Mouse (Mus musculus) lung, embryonic 15.5 days (tissue): ENCODE results near the gene Sox9. TPM values are rescaled to one million over a fixed set of nuclear protein-coding genes. Genes with fewer than 3 reads are reported as not detected.

ENCODE experiments used
- ATAC-seq: fragments of 200-750 bp; cut with Nextera tagmentation; 2 replicates; pipeline ENCODE4 v1.8.0; 2017; ENCODE audit warnings: moderate number of reproducible peaks, borderline replicate concordance; ENCODE audit not compliant: low FRiP score, low TSS enrichment; ENCODE audit errors: extremely low read depth
- H3K27ac ChIP-seq: fragments of 300-500 bp; sonication (generic); 2 replicates; pipeline ENCODE4 v1.5.1; 2015; ENCODE audit warnings: moderate library complexity, mild to moderate bottlenecking, inconsistent platforms
- H3K27me3 ChIP-seq: fragments of 300-500 bp; sonication (generic); 2 replicates; pipeline ENCODE4 v1.6.1; 2015; ENCODE audit warnings: inconsistent platforms
- H3K36me3 ChIP-seq: fragments of 300-500 bp; sonication (generic); 2 replicates; pipeline ENCODE4 v1.6.1; 2015; ENCODE audit warnings: inconsistent platforms
- H3K4me1 ChIP-seq: fragments of 300-500 bp; sonication (generic); 2 replicates; pipeline ENCODE4 v1.6.1; 2015; ENCODE audit warnings: inconsistent platforms
- H3K4me2 ChIP-seq: fragments of 300-500 bp; sonication (generic); 2 replicates; pipeline ENCODE4 v1.6.1; 2015; ENCODE audit warnings: inconsistent platforms, mild to moderate bottlenecking, moderate library complexity
- H3K4me3 ChIP-seq: fragments of 300-500 bp; sonication (generic); 2 replicates; pipeline ENCODE4 v1.5.1; 2015; ENCODE audit warnings: mild to moderate bottlenecking, inconsistent platforms
- H3K9ac ChIP-seq: fragments of 300-500 bp; sonication (generic); 2 replicates; pipeline ENCODE4 v1.6.1; 2015; ENCODE audit warnings: inconsistent platforms
- H3K9me3 ChIP-seq: fragments of 300-500 bp; sonication (generic); 2 replicates; pipeline ENCODE4 v1.6.1; 2016; ENCODE audit warnings: inconsistent platforms
- WGBS: fragments of 180-500 bp; shearing (Covaris S2); methylation state at CpG from one replicate; pipeline ENCODE4 v1.1.7; 2015; 5-methylcytosine and 5-hydroxymethylcytosine counted together
- polyA plus RNA-seq: library from polyadenylated mRNA; unstranded; fragments of >200 nt; fragmentation: Nextera tagmentation; extraction: Ambion mirVana; gene quantifications from 2 replicates; pipeline ENCODE4 v1.2.1, GENCODE M21; 2015

Sox9 gene
- polyA plus RNA-seq, 1 experiment from 2014 or later: 63.4 TPM

DNA sequence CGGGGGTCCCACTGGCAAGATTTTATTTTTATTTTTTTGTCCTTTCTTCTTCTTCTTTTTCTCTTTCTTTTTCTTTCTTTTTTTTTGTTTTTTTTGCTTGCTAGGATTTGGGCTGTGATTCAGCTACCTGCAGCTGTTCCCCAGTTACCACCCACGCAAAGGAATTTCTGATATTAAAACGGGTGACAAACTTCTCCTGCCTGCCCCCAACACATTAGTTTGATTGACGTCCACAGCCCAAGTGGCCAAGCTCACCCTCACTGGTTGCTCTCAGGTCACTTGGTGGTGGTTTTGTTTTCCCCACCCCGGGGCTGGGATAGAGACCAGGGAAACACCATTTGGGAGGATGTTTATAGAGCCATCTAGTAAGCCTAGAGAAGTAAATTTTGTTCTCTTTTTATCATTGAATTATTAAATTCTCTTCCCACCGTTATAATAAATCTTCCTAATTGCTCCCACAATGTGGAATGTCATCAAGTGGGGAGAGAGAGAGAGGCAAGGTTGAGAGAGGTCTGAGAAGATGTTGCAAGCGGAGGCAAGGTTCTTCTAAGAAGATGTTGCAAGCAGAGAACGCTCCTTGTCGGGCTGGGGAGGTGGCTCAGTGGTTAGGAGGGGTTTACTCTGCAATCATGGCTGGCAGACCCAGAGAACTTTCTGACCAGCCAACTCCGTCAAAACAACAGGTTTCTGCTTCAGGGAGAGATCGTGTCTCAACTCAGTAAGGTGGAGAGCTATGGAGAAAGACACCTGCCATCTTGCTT is 52.4 kb downstream of the Sox9 start:
- H3K4me3 ChIP-seq: no peak overlapping the region
- no peaks in the 10 kb centered on the region for H3K36me3 ChIP-seq
- WGBS: 39% methylated on average over 11 of the region's 11 CpGs
- no peak for ATAC-seq
- peak overlapping the region; percentile 53 for H3K27ac ChIP-seq
- H3K9me3 ChIP-seq: no peaks in the 10 kb centered on the region
- peaks cover 27% of the 10 kb centered on the region for H3K4me1 ChIP-seq
- H3K4me2 ChIP-seq: no peak overlapping the region
- H3K27me3 ChIP-seq: no peaks in the 10 kb centered on the region
- no peak overlapping the region for H3K9ac ChIP-seq

DNA sequence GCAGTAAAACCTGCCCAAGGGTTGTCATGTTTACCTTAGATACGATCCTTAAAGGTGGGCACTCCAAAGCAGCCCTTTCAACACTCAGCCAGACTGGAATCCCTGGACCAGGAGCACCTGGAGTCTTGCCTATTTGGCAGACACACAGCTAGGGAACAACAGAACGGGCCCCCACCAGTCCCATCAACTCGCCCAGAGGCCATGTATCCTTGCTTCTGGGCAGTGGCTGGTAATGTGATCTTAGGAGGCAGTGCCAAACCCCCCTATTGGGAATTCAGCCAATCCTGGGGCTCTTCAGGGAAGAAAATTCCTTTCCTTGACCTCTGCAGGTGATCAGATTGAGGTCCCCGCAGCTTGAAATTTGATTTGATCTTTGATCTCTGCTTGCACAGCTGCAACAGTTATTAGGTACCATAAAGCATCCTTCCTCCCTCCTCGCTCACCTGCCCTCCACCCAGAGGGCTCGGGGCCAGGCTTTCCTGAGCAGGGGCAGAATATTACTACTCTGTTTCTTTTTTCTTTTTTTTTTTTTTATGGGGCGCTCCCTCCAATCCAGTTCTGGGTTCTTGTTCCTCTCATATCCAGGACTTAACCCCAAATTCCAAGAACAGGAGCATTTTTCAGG is 53.6 kb downstream of the Sox9 start:
- peak overlapping the region; percentile 53 for H3K27ac ChIP-seq
- no peak overlapping the region for H3K4me3 ChIP-seq
- H3K9me3 ChIP-seq: no peaks in the 10 kb centered on the region
- 29% methylated on average over 7 of the region's 7 CpGs for WGBS
- peaks cover 32% of the 10 kb centered on the region for H3K4me1 ChIP-seq
- no peaks in the 10 kb centered on the region for H3K36me3 ChIP-seq
- peak; percentile 51; the same call in 1 of the 2 replicates for ATAC-seq
- H3K4me2 ChIP-seq: no peak overlapping the region
- no peak overlapping the region for H3K9ac ChIP-seq
- no peaks in the 10 kb centered on the region for H3K27me3 ChIP-seq
